28 mouse cellular contexts compared by ENCODE assay signal in genomic region chr15:78489248-78489647, GRCm38 (mm10). TPM values are rescaled to one million over a fixed set of nuclear protein-coding genes. Genes with fewer than 3 reads are reported as not detected.
DNase-seq lines count a peak whose midpoint lies in the region; ATAC-seq lines count a peak whose summit lies in the region.
"Had no signal": no experiment of that assay in that cellular context is flagged by ENCODE, and none has a peak within 500 bp of the region (broad histone marks: within the 10 kb centered on the region; RNA-seq: fewer than 3 reads in every experiment).

No protein-coding gene starts in this region.

- H3K9ac ChIP-seq in forebrain, embryonic 14.5 days (ENCODE audit: low read length) = no peak overlapping the region
- no peak overlapping the region for H3K9ac ChIP-seq in kidney, embryonic 15.5 days
- H3K9ac ChIP-seq: embryonic facial prominence, embryonic 12.5 days; embryonic facial prominence, embryonic 15.5 days; forebrain, embryonic 15.5 days; heart, embryonic 12.5 days; heart, embryonic 15.5 days; hindbrain, embryonic 13.5 days; intestine, embryonic 15.5 days had no signal

- H3K4me1 ChIP-seq in limb, embryonic 10.5 days = peaks cover 8% of the 10 kb centered on the region
- H3K4me1 ChIP-seq in forebrain, embryonic 14.5 days (ENCODE audit: control insufficient read depth, insufficient read depth, low read length) = no peaks in the 10 kb centered on the region
- H3K4me1 ChIP-seq in kidney, embryonic 15.5 days = no peaks in the 10 kb centered on the region
- H3K4me1 ChIP-seq: forebrain, embryonic 15.5 days; heart, embryonic 12.5 days; heart, embryonic 15.5 days; hindbrain, embryonic 13.5 days; intestine, embryonic 15.5 days had no signal

- 90% methylated on average over 3 of the region's 3 CpGs for WGBS in limb, embryonic 10.5 days
- WGBS in forebrain, embryonic 14.5 days = 86% methylated on average over 3 of the region's 3 CpGs
- WGBS in kidney, embryonic 15.5 days = 80% methylated on average over 3 of the region's 3 CpGs

- no peaks in the 10 kb centered on the region for H3K36me3 ChIP-seq in limb, embryonic 10.5 days
- H3K36me3 ChIP-seq in forebrain, embryonic 14.5 days (ENCODE audit: control insufficient read depth, insufficient read depth, low read length) = no peaks in the 10 kb centered on the region
- H3K36me3 ChIP-seq in kidney, embryonic 15.5 days = no peaks in the 10 kb centered on the region
- H3K36me3 ChIP-seq: embryonic facial prominence, embryonic 12.5 days; embryonic facial prominence, embryonic 15.5 days; forebrain, embryonic 15.5 days; heart, embryonic 12.5 days; heart, embryonic 15.5 days; hindbrain, embryonic 10.5 days; hindbrain, embryonic 13.5 days; intestine, embryonic 15.5 days had no signal

- no peak for ATAC-seq in forebrain, embryonic 14.5 days
- ATAC-seq in kidney, embryonic 15.5 days (replicated peaks; ENCODE audit: low FRiP score) = no peak
- ATAC-seq: CD4-positive, CD25-positive, alpha-beta regulatory T cell, adult 4 months; forebrain, embryonic 15.5 days; hindbrain, embryonic 16.5 days; intestine, embryonic 15.5 days had no signal

- peak overlapping the region; percentile 46; the same call in 1 of the 2 replicates for H3K27ac ChIP-seq in limb, embryonic 10.5 days
- H3K27ac ChIP-seq in forebrain, embryonic 14.5 days (ENCODE audit: low read depth, low read length) = no peak overlapping the region
- H3K27ac ChIP-seq in kidney, embryonic 15.5 days = no peak overlapping the region
- H3K27ac ChIP-seq: embryonic facial prominence, embryonic 12.5 days; embryonic facial prominence, embryonic 15.5 days; forebrain, embryonic 15.5 days; heart, embryonic 15.5 days; hindbrain, embryonic 10.5 days; hindbrain, embryonic 13.5 days; intestine, embryonic 15.5 days had no signal

- no peak overlapping the region for H3K4me3 ChIP-seq in limb, embryonic 10.5 days
- no peak overlapping the region for H3K4me3 ChIP-seq in forebrain, embryonic 14.5 days (ENCODE audit: low read depth, low read length)
- no peak overlapping the region for H3K4me3 ChIP-seq in kidney, embryonic 15.5 days (replicated peaks)
- H3K4me3 ChIP-seq: embryonic facial prominence, embryonic 12.5 days; embryonic facial prominence, embryonic 15.5 days; forebrain, embryonic 15.5 days; heart, embryonic 12.5 days; heart, embryonic 15.5 days; hindbrain, embryonic 10.5 days; hindbrain, embryonic 13.5 days; intestine, embryonic 15.5 days had no signal

- no peaks in the 10 kb centered on the region for H3K9me3 ChIP-seq in limb, embryonic 10.5 days (replicated peaks)
- no peaks in the 10 kb centered on the region for H3K9me3 ChIP-seq in forebrain, embryonic 14.5 days (replicated peaks; ENCODE audit: control insufficient read depth, low read length)
- H3K9me3 ChIP-seq in kidney, embryonic 15.5 days (replicated peaks) = no peaks in the 10 kb centered on the region
- H3K9me3 ChIP-seq: embryonic facial prominence, embryonic 12.5 days; embryonic facial prominence, embryonic 15.5 days; forebrain, embryonic 15.5 days; heart, embryonic 12.5 days; heart, embryonic 15.5 days; hindbrain, embryonic 10.5 days; hindbrain, embryonic 13.5 days; intestine, embryonic 15.5 days had no signal

- no peak overlapping the region for H3K4me2 ChIP-seq in forebrain, embryonic 14.5 days (ENCODE audit: low read length)
- no peak overlapping the region for H3K4me2 ChIP-seq in kidney, embryonic 15.5 days
- H3K4me2 ChIP-seq: embryonic facial prominence, embryonic 12.5 days; embryonic facial prominence, embryonic 15.5 days; forebrain, embryonic 15.5 days; heart, embryonic 12.5 days; heart, embryonic 15.5 days; hindbrain, embryonic 13.5 days; intestine, embryonic 15.5 days had no signal

- peak; percentile 57 to 67 for DNase-seq in cerebellum, adult 18-20 months
- DNase-seq in cerebellum, postnatal 4 days (ENCODE audit: low spot score in 2 of 2) = no peak
- DNase-seq in cerebellum, adult 9-10 months = peak; percentile 70
- peak; percentile 50 to 74 for DNase-seq in cerebellum, postnatal 14 days
- DNase-seq in limb, embryonic 10.5 days (ENCODE audit: low spot score) = no peak
- no peak for DNase-seq in forebrain, embryonic 14.5 days (ENCODE audit: low spot score)
- no peak for DNase-seq in right cerebral cortex, adult 2 months (ENCODE audit: low spot score in 2 of 2)
- DNase-seq: adrenal gland, adult 8-10 months; adrenal gland, postnatal 25 days; gastrocnemius, postnatal 25 days; heart, adult 18-20 months; heart, postnatal 10 days; heart, postnatal 36 days; kidney, adult 11 months had no signal

- no peaks in the 10 kb centered on the region for H3K27me3 ChIP-seq in limb, embryonic 10.5 days (ENCODE audit: low read depth, poor library complexity, severe bottlenecking)
- H3K27me3 ChIP-seq in forebrain, embryonic 14.5 days (replicated peaks; ENCODE audit: control insufficient read depth, insufficient read depth, low read length) = no peaks in the 10 kb centered on the region
- no peaks in the 10 kb centered on the region; the same call in 1 of the 2 replicates for H3K27me3 ChIP-seq in kidney, embryonic 15.5 days
- H3K27me3 ChIP-seq: embryonic facial prominence, embryonic 12.5 days; embryonic facial prominence, embryonic 15.5 days; forebrain, embryonic 15.5 days; intestine, embryonic 15.5 days had no signal

RNA-seq across cellular contexts. Expression of gene Il2rb, which starts 5.8 kb away (rescaled TPM):
- 0.04 TPM in 1 of 2 replicates, not detected in the other for polyA plus RNA-seq in limb, embryonic 10.5 days (2016; fragmentation: Nextera tagmentation; extraction: Ambion mirVana)
- polyA plus RNA-seq in forebrain, embryonic 14.5 days (2014; fragmentation: Nextera tagmentation; extraction: Ambion mirVana) = 0.05 TPM in 1 of 2 replicates, not detected in the other
- 0.44 and 0.60 TPM in 2 replicates for polyA plus RNA-seq in kidney, embryonic 15.5 days (2015; fragmentation: Nextera tagmentation; extraction: Ambion mirVana)
- polyA plus RNA-seq: forebrain, embryonic 11.5 days; forebrain, embryonic 15.5 days; heart, embryonic 12.5 days; hindbrain, embryonic 10.5 days had no signal

RNA-seq across cellular contexts. Expression of gene Tmprss6, which starts 20.8 kb away (rescaled TPM):
- polyA plus RNA-seq in limb, embryonic 10.5 days (2016; fragmentation: Nextera tagmentation; extraction: Ambion mirVana) = 0.06 TPM in 1 of 2 replicates, not detected in the other
- 0.20 and 0.47 TPM in 2 replicates for polyA plus RNA-seq in forebrain, embryonic 14.5 days (2014; fragmentation: Nextera tagmentation; extraction: Ambion mirVana)
- polyA plus RNA-seq in kidney, embryonic 15.5 days (2015; fragmentation: Nextera tagmentation; extraction: Ambion mirVana) = 0.31 and 1.0 TPM in 2 replicates
- polyA plus RNA-seq: CD4-positive, CD25-positive, alpha-beta regulatory T cell, adult 4 months; hindbrain, embryonic 10.5 days had no signal

RNA-seq across cellular contexts. Expression of gene C1qtnf6, which starts 42.0 kb away (rescaled TPM):
- polyA plus RNA-seq in limb, embryonic 10.5 days (2016; fragmentation: Nextera tagmentation; extraction: Ambion mirVana) = 10.9 and 14.6 TPM in 2 replicates
- polyA plus RNA-seq in forebrain, embryonic 14.5 days (2014; fragmentation: Nextera tagmentation; extraction: Ambion mirVana) = 7.8 and 8.6 TPM in 2 replicates
- polyA plus RNA-seq in kidney, embryonic 15.5 days (2015; fragmentation: Nextera tagmentation; extraction: Ambion mirVana) = 27.7 and 30.4 TPM in 2 replicates

RNA-seq across cellular contexts. Expression of gene Sstr3, which starts 55.2 kb away (rescaled TPM):
- polyA plus RNA-seq in limb, embryonic 10.5 days (2016; fragmentation: Nextera tagmentation; extraction: Ambion mirVana) = not detected in 2 replicates
- 0.64 and 0.91 TPM in 2 replicates for polyA plus RNA-seq in forebrain, embryonic 14.5 days (2014; fragmentation: Nextera tagmentation; extraction: Ambion mirVana)
- polyA plus RNA-seq in kidney, embryonic 15.5 days (2015; fragmentation: Nextera tagmentation; extraction: Ambion mirVana) = 0.30 and 0.58 TPM in 2 replicates
- polyA plus RNA-seq: C2C12; CD4-positive, CD25-positive, alpha-beta regulatory T cell, adult 4 months; embryonic facial prominence, embryonic 12.5 days; embryonic facial prominence, embryonic 15.5 days; forebrain, embryonic 11.5 days; gonadal fat pad, adult 2 months had no signal

Comparison
In these comparisons a context has a peak if more than half of its experiments do, and no peak if none do; other contexts are left out.
1. DNase-seq: peak in cerebellum, adult 18-20 months (2 of 2), cerebellum, adult 9-10 months (single experiment) and cerebellum, postnatal 14 days (2 of 2); none in cerebellum, postnatal 4 days (0 of 2), limb, embryonic 10.5 days (single experiment), forebrain, embryonic 14.5 days (single experiment) and right cerebral cortex, adult 2 months (0 of 2).